Mouse (Mus musculus) Patski (cell line): ENCODE measurements around the gene Zdhhc17. TPM values are rescaled to one million over a fixed set of nuclear protein-coding genes. Genes with fewer than 3 reads are reported as not detected.

Experiments
- ATAC-seq: fragments of 100-300 bp; one replicate; pipeline ENCODE4 v1.8.0; 2021
- CTCF ChIA-PET: fragments of 350-600 bp; sonication (Branson Sonifier 250); formaldehyde crosslinking; loops from one replicate; lab custom pipeline; 2022; ENCODE audit warnings: inconsistent platforms; lab: Charles Lee
- POLR2A ChIA-PET: fragments of 350-600 bp; sonication (Branson Sonifier 250); formaldehyde crosslinking; loops from one replicate; lab custom pipeline; 2022; ENCODE audit warnings: antibody characterized with exemption, inconsistent platforms; lab: Charles Lee
- DNase-seq: peaks from one replicate; pipeline ENCODE4 v3.0.0-alpha.2; 2011; ENCODE audit warnings: low read depth, low spot score
- H3K27me3 ChIP-seq: fragments of 371-371 bp; one replicate; pipeline ENCODE4 v1.5.1; 2021
- CTCF ChIP-seq: fragments of 100-300 bp; IDR thresholded peaks from one replicate; pipeline ENCODE4 v1.5.1; 2021
- in situ Hi-C: fragments of 300-500 bp; cut with MboI; formaldehyde crosslinking; loops from 3 replicates; pipeline ENCODE4 v1.11.1; 2018; ENCODE audit warnings: low pct_unique_long_range_greater_than_20kb, mixed read lengths
- polyA plus RNA-seq: library from polyadenylated mRNA; unstranded; gene quantifications from one replicate; pipeline ENCODE4 v1.2.3, GENCODE M21; 2021

Zdhhc17 gene
- polyA plus RNA-seq, 1 experiment from 2014 or later: 20.6 TPM

DNA sequence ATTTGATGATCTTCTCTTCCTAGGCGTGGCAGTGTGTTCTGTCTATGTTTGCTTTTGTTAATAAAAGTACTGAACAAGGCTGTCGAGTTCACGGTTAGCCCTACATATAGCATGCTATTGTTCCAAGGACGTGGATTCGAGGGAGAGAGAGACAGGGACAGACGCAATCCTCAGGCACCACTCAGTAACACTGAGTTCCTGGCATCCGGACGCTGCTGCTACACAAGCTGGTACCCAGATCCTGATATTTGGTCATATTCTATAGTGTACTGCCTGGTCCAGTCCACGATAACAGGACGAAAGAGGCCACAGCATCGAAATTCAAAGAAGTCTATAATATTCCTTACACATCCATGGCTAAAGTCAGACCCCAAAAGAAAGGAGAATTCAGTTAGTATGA, 65.8 kb downstream of the Zdhhc17 start:
- DNase-seq (no peak), ATAC-seq (no peak)
- H3K27me3 ChIP-seq: no peaks in the 10 kb centered on the region
- POLR2A ChIA-PET: interaction anchor here (0.7 kb wide), 1 partner anchor 52 kb away, joined by 3 read pairs; no protein-coding TSS in a partner anchor
- TF ChIP-seq CTCF: no peak
- CTCF ChIA-PET: interaction anchor here (0.7 to 1.7 kb wide), 2 partner anchors 8 to 16 kb away, joined by 3 to 4 read pairs; no protein-coding TSS in a partner anchor
- in situ Hi-C loops: no loop called here

DNA sequence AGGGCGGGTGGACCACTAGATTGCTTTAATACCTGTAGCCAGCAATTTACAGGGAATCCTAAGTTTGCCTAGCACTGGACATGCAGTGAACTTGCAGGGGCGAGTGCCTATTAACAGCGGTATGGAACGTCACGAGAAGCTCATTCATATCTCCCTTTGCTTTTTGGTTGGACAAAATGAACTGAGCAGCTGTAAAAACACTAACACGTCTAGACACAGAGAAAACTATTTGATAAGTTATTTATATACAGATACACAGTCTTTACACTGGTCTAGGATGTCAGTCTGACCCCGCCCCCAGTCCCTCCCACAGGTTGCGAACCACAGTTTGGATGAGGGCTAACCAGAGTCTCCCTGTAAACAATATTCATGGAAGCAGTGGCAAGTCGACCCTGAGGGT, 67.1 kb downstream of the Zdhhc17 start:
- in situ Hi-C loops: no loop called here
- CTCF ChIA-PET: interaction anchor here (1.7 kb wide), 1 partner anchor 10 kb away, joined by 4 read pairs; no protein-coding TSS in a partner anchor
- H3K27me3 ChIP-seq: no peaks in the 10 kb centered on the region
- no peak for TF ChIP-seq CTCF
- ATAC-seq (no peak), DNase-seq (no peak)
- POLR2A ChIA-PET: no interaction called here

DNA sequence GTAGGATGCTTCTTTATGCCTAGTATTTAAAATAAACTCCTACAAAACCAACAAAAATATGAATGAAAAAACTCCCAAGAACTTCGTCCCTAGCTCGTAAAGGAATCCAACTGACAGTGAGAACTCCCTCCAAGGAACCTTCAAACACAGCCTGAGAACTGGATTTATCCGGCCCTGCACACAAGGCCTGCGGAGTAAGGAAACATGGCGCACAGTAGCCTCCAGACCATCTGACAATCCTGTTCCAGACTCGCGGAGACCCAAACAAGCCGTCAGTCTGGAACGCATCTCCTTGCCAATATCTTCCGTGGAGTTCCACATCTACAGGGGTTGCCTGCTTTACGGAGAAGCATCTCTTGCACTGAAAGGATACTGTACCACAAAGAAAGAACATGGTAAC, 68.0 kb downstream of the Zdhhc17 start:
- ATAC-seq (no peak), DNase-seq (no peak)
- ChIA-PET POLR2A (no interaction called here), CTCF (interaction anchor here (0.7 kb wide), 1 partner anchor 11 kb away, joined by 3 read pairs; no protein-coding TSS in a partner anchor)
- H3K27me3 ChIP-seq: no peaks in the 10 kb centered on the region
- in situ Hi-C loops: no loop called here
- no peak for TF ChIP-seq CTCF

DNA sequence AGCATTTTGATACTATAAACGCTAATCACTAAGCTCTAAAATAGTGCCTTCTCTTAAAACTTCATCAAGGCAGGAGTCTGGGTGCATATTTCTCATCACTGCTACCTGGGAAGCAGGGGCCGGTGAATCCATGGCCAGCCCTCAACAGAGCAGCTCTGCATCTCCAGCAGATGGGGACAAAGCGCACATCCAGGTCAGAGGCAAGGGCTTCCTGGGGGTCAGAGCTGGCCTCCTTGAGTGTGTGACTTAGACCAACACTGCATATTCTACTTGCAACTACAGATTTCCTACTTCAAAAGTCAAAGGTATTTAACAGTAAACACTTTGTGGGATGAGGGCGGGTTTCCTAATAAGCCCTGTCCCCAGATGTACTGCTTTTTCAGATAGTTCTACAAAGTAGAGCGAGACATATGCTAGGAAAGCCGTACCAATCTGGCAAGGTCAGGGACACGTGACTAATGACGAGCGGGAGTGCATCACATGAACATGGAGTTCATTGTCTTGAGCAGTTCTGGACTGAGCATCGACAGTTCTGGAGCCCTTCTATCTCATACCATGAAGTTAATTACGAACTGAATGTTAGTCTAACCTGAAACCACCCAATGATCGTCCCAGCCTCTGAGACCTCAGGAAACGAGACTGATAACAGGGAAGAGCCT, 69.1 kb downstream of the Zdhhc17 start:
- in situ Hi-C loops: no loop called here
- ATAC-seq (no peak), DNase-seq (no peak)
- no peaks in the 10 kb centered on the region for H3K27me3 ChIP-seq
- no peak for TF ChIP-seq CTCF
- CTCF ChIA-PET: no interaction called here
- POLR2A ChIA-PET: no interaction called here

DNA sequence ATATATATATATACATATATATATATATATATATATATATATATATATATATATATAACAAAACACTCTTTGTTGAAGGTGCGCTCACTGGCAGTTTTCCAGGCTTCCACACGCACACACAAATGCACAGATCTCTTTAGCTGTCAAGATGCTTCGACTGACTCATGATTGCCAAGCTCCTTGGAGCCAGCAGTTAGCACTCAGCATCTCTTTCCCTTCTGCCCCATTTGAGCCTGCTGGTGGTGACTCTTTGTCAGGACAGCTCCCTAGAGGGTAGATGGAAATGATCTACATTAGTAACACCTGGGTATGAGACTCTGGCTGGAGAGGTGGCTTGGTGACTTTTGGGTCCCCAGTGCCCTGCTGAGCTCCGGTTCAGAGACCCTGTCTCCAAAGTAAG, 70.2 kb downstream of the Zdhhc17 start:
- ATAC-seq (no peak), DNase-seq (no peak)
- CTCF ChIA-PET: no interaction called here
- POLR2A ChIA-PET: interaction anchor here (0.7 kb wide), 1 partner anchor 39 kb away, joined by 3 read pairs; no protein-coding TSS in a partner anchor
- no peaks in the 10 kb centered on the region for H3K27me3 ChIP-seq
- in situ Hi-C loops: no loop called here
- TF ChIP-seq CTCF: no peak

DNA sequence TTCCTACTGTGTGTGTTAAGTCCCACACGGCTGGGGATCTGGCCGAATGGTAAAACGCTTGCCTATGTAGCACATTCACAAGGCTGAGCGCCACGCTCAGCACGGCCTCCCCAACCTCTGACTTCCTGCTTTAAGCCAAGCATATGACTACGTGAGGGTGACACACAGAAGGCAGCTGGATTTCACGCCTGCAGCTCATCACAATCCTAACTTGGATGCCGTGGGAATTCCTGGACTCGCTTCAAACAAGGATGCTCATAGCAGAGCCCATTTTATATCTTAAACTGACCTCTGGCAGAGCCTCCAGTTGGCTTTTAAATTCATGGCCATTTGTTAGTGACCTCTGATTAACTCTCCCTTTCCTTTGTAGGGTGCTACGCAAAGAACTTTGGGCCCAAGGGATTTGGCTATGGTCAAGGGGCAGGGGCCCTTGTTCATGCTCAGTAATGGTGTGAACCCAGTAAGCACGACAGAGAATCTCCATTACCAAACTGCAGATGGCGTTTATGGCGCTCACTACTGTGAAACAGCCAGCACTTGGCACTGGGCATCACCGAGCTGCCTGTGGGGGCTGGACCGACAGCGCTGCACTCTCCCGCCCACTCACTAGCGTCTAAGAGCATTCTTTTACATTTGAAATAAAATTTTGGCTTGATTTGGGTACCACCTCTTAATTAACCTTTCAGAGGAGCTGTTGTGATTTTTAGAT, 70.9 kb downstream of the Zdhhc17 start:
- ATAC-seq (no peak), DNase-seq (no peak)
- no peaks in the 10 kb centered on the region for H3K27me3 ChIP-seq
- ChIA-PET POLR2A (interaction anchor here (0.7 kb wide), 1 partner anchor 39 kb away, joined by 3 read pairs; no protein-coding TSS in a partner anchor), CTCF (no interaction called here)
- in situ Hi-C loops: no loop called here
- TF ChIP-seq CTCF: no peak

DNA sequence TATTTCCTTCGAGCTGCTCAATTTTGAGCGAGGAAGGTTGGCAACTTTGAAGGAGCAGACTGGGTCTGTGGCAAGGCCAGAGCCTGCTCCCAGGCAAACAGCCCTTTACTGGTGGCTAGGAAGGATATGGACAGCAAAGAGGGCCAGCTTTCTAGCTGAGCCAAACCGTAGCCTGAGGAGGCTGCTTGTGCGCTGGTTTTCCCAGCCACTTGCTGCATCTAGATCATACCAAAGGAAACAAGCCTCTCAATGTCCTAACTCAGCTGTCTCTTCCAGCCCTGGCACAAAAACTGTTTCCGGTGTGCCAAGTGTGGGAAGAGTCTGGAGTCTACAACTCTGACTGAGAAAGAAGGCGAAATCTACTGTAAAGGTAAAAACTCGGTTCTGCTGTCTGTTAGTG, 71.6 kb downstream of the Zdhhc17 start:
- TF ChIP-seq CTCF: no peak
- no peak for DNase-seq
- in situ Hi-C loops: no loop called here
- no peaks in the 10 kb centered on the region for H3K27me3 ChIP-seq
- ChIA-PET CTCF (no interaction called here), POLR2A (no interaction called here)
- no peak for ATAC-seq

DNA sequence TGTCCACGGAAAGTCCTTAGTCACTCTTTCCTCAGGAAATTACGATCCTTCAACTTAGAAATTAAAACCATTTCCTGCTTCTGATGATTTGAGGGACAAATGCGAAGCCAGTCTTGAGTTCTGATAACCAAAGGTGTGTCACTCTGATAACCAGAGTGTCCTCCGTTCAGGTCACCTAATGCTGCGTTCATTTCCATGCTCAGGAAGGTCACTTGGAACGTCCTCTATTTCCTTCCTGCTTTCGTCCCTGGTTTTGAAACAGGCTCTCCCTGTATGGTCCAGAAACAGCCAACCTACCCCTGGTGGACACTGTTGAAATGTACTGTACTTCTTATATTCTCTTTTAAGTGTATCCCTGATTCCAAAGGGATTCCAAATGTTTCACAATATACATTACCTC, 74.3 kb downstream of the Zdhhc17 start:
- in situ Hi-C loops: no loop called here
- DNase-seq: no peak
- no peaks in the 10 kb centered on the region for H3K27me3 ChIP-seq
- ATAC-seq: no peak
- POLR2A ChIA-PET: no interaction called here
- peak; percentile 27 for TF ChIP-seq CTCF
- CTCF ChIA-PET: no interaction called here

DNA sequence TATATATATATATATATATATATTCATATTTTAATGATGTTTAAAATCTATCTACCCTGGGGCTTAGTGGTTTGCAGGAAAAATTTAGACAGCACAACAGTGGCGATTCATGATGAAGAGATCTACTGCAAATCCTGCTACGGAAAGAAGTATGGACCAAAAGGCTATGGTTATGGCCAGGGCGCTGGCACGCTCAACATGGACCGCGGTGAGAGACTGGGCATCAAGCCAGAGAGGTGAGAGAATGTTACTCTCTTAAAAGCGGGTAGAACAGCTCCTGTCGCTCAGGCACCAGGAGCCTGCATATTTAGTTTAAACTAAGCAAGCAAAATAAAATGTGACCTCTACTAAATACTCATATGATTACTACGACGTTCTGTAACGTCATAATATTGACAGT, 74.9 kb downstream of the Zdhhc17 start:
- DNase-seq: no peak
- H3K27me3 ChIP-seq: no peaks in the 10 kb centered on the region
- in situ Hi-C loops: no loop called here
- TF ChIP-seq CTCF: no peak
- POLR2A ChIA-PET: no interaction called here
- no peak for ATAC-seq
- CTCF ChIA-PET: interaction anchor here (0.7 to 1.1 kb wide), 2 partner anchors 10 to 15 kb away, joined by 3 to 5 read pairs; no protein-coding TSS in a partner anchor

DNA sequence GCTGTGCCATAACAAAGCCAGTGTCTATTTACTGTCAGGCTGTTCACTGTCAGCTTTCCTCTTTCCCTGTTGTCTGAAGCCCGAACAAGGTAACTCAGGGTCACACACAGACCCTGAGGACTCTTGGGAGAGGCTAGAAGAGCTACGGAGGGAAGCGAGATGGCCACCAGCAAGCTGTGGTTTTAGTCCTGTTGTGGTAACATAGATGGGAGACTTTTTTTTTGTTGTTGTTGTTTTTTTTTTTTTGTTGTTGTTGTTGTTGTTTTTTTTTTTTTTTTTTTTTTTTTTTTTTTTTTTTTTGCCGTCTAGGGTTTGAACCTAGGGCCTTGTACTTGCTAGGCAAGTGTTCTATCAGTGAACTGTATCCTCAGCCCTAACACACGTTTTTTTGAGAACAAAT, 76.4 kb downstream of the Zdhhc17 start:
- in situ Hi-C loops: no loop called here
- ChIA-PET CTCF (interaction anchor here (0.9 kb wide), 1 partner anchor 17 kb away, joined by 3 read pairs; no protein-coding TSS in a partner anchor), POLR2A (interaction anchor here (0.5 kb wide), 1 partner anchor 41 kb away, joined by 5 read pairs; no protein-coding TSS in a partner anchor)
- no peak for TF ChIP-seq CTCF
- ATAC-seq (no peak), DNase-seq (no peak)
- H3K27me3 ChIP-seq: no peaks in the 10 kb centered on the region
